Mouse (Mus musculus) kidney, postnatal 0 days (tissue): Measurements from ENCODE around the gene Plet1. TPM values are rescaled to one million over a fixed set of nuclear protein-coding genes. Genes with fewer than 3 reads are reported as not detected.

Experiments used
- ATAC-seq: fragments of 200-750 bp; cut with Nextera tagmentation; replicated peaks from 2 replicates; pipeline ENCODE4 v1.8.0; 2017; ENCODE audit warnings: low read depth, moderate number of reproducible peaks, moderate TSS enrichment, moderate library complexity; ENCODE audit not compliant: low FRiP score
- DNase-seq: peaks from one replicate; pipeline ENCODE4 v3.0.0-alpha.2; 2016; ENCODE audit warnings: low spot score
- H3K27ac ChIP-seq: fragments of 300-500 bp; sonication (generic); 2 replicates; pipeline ENCODE4 v1.5.1; 2014; ENCODE audit warnings: mild to moderate bottlenecking
- H3K27me3 ChIP-seq: fragments of 300-500 bp; sonication (generic); 2 replicates; pipeline ENCODE4 v1.6.1; 2014; ENCODE audit warnings: low read length, mixed read lengths; ENCODE audit not compliant: insufficient read depth
- H3K36me3 ChIP-seq: fragments of 300-500 bp; sonication (generic); 2 replicates; pipeline ENCODE4 v1.6.1; 2014; ENCODE audit warnings: low read length, mixed read lengths; ENCODE audit not compliant: insufficient read depth
- H3K4me1 ChIP-seq: fragments of 300-500 bp; sonication (generic); replicated peaks from 2 replicates; pipeline ENCODE4 v1.6.1; 2014; ENCODE audit warnings: antibody characterized with exemption, low read length, mixed read lengths; ENCODE audit not compliant: insufficient read depth
- H3K4me2 ChIP-seq: fragments of 300-500 bp; sonication (generic); 2 replicates; pipeline ENCODE4 v1.6.1; 2014; ENCODE audit warnings: mild to moderate bottlenecking, low read length, moderate library complexity, mixed read lengths
- H3K4me3 ChIP-seq: fragments of 300-500 bp; sonication (generic); replicated peaks from 2 replicates; pipeline ENCODE4 v1.5.1; 2014; ENCODE audit warnings: low read depth, low read length
- H3K9ac ChIP-seq: fragments of 300-500 bp; sonication (generic); 2 replicates; pipeline ENCODE4 v1.6.1; 2014; ENCODE audit warnings: low read depth, low read length
- H3K9me3 ChIP-seq: fragments of 300-500 bp; sonication (generic); replicated peaks from 2 replicates; pipeline ENCODE4 v1.6.1; 2016; ENCODE audit warnings: low read length, inconsistent platforms, mixed read lengths
- CTCF ChIP-seq: IDR thresholded peaks from 2 replicates; pipeline ENCODE4 v1.5.1; 2016; ENCODE audit warnings: antibody characterized with exemption, low read depth, mild to moderate bottlenecking, moderate library complexity
- WGBS: fragments of 180-500 bp; shearing (Covaris S2); extraction: QIAGEN DNeasy Blood & Tissue Kit; methylation state at CpG from one replicate; pipeline ENCODE4 v1.1.7; 2014; 5-methylcytosine and 5-hydroxymethylcytosine counted together
- polyA plus RNA-seq: library from polyadenylated mRNA; unstranded; fragments of >200 nt; fragmentation: Nextera tagmentation; extraction: Ambion mirVana; gene quantifications from 2 replicates; pipeline ENCODE4 v1.2.1, GENCODE M21; 2015

Gene Plet1
- polyA plus RNA-seq, 1 experiment from 2014 or later: 54.5 TPM

DNA sequence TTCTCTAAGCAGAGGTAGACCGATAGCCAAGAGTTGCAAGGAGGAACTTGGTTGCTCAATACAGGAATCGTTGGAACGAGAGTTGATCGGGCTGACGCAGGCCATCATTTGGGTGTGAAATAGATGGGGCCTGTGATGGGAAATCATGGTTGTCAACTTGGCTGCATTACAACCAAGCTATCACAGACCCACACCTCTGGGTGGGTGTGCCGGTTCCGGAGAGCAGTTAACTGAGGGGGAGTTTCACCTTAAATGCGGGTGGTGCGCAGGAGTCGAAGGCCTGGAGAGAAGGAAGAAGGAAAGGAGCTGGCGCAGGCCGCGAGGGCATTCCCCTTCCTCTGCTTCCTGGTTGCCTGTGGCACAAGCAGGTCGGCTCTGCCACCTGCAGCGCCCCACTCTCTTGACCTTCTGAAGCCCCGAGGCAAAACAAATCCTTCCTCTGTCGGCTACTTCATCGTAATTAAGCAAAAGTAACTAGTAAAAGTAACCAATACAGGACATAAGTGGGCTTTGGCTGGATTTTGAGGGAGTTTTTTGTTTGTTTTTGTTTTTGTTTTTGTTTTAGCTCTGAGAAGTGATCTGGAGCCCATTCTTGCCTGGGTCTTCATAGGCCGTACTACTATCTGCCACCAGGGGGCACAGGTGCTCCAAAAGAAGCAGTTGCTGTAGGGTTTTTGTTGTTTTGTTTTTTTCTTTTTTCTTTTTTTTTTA lies 31.7 kb upstream of the Plet1 start:
- TF ChIP-seq CTCF: peak; percentile 87
- peak overlapping the region; percentile 35 for H3K9ac ChIP-seq
- no peaks in the 10 kb centered on the region for H3K36me3 ChIP-seq
- DNase-seq (peak; percentile 89), ATAC-seq (0 out of 2 replicates have a peak, but pooled peaks have one; percentile 13)
- no peaks in the 10 kb centered on the region for H3K9me3 ChIP-seq
- no peaks in the 10 kb centered on the region for H3K27me3 ChIP-seq
- 0 out of 2 replicates have a peak, but pooled peaks cover 4% of the 10 kb centered on the region for H3K4me1 ChIP-seq
- 36% methylated on average over 19 of the region's 19 CpGs for WGBS
- H3K4me3 ChIP-seq: no peak overlapping the region
- no peak overlapping the region for H3K27ac ChIP-seq
- peak overlapping the region; percentile 51 for H3K4me2 ChIP-seq

DNA sequence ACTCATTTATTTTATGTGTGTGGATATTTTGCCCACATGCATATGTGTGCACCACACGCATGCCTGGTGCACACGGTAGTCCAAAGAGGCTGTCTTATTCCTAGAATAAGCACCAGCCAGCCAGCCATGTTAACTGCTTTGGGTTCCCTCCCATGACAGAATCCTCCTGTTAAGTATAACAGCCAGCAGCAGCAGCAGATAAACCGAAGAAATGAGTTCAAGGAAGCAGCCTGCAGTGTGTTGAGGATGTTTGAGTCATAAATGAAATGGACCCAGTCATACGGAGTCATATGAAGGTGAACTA lies 31.2 kb upstream of the Plet1 start:
- ATAC-seq (no peak), DNase-seq (no peak)
- Histone ChIP-seq H3K9me3 (no peaks in the 10 kb centered on the region), H3K27me3 (no peaks in the 10 kb centered on the region), H3K4me3 (no peak overlapping the region), H3K4me2 (no peak overlapping the region), H3K4me1 (0 out of 2 replicates have a peak, but pooled peaks cover 4% of the 10 kb centered on the region), H3K9ac (no peak overlapping the region), H3K36me3 (no peaks in the 10 kb centered on the region), H3K27ac (no peak overlapping the region)
- TF ChIP-seq CTCF: no peak
- 38% methylated on average over 4 of the region's 4 CpGs for whole genome bisulfite sequencing

DNA sequence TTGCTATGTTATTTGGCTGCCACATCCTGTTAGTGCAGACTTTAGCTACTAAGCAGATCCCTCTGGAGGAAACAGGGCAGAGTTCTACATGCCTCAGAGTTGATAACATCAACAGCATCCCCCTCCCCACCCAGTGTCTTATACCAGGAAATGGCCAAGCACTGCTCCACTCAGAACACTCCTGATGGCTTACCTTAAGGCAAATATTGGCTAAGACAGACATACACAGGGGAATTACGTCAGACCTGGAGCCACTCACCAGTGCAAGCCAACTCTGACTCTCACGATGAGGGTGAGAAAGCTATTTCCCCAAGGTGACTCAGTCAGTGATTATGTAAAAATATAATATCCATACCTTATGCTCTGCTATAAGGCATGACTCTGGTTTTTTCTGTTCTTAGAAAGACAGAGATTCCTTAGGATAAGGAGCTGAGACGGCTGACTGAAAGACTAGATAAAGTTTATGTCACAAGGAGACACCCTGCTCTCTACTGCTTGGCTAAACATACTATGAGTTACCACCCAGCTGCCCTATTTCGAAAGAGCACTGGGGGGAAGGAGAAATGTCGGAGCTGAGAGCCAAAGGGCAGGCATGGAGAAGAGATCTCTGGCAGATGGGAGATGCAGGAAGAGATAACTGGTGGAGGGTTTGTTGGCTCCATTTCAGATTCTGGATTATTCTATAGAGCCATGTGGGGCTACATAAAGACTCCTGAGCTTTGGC lies 23.8 kb upstream of the Plet1 start:
- Histone ChIP-seq H3K4me3 (no peak overlapping the region), H3K27ac (no peak overlapping the region), H3K4me2 (no peak overlapping the region), H3K27me3 (no peaks in the 10 kb centered on the region), H3K36me3 (no peaks in the 10 kb centered on the region), H3K9me3 (no peaks in the 10 kb centered on the region), H3K9ac (no peak overlapping the region), H3K4me1 (peaks cover 9% of the 10 kb centered on the region; the same call in 1 of the 2 replicates)
- WGBS: 68% methylated on average over 5 of the region's 5 CpGs
- DNase-seq: no peak
- TF ChIP-seq CTCF: no peak
- no peak for ATAC-seq

DNA sequence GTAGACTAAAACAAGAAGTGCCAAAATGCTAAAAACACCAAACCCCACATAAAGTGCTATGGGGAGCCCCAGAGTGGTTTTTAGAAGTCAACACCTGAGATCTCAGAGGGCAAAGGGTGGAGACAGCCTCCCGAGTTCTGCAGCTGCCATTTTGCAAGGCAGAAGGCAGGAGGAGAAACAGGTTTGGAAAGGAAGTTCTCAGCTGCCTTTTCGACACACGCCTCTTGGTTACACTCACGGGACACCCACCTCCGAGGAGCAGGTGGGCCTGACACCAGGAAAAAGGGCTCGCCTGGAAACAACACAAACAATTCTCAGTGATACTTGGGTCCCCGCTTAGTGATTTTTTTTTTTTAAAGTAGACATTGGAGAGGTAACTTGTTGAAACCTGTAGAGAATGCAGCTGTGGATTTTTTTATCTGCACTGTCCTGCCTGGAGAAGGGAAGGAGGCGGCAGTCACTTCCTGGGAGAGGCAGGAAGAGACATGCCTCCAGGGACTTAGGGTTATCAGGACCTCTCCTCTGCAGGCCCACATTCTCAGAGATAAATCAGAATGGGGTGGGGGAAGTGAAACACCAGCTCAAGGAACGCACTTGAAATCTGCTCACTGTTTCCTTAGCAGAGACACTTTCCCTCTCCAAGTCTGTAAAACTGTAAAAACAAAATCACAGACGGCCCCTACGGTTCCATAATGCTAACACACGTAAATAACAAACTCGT lies 23.0 kb upstream of the Plet1 start:
- DNase-seq (no peak), ATAC-seq (no peak)
- Histone ChIP-seq H3K4me1 (peaks cover 9% of the 10 kb centered on the region; the same call in 1 of the 2 replicates), H3K4me3 (no peak overlapping the region), H3K9ac (no peak overlapping the region), H3K27me3 (no peaks in the 10 kb centered on the region), H3K9me3 (no peaks in the 10 kb centered on the region), H3K27ac (no peak overlapping the region), H3K4me2 (no peak overlapping the region), H3K36me3 (no peaks in the 10 kb centered on the region)
- no peak for TF ChIP-seq CTCF
- WGBS: 47% methylated on average over 13 of the region's 13 CpGs

DNA sequence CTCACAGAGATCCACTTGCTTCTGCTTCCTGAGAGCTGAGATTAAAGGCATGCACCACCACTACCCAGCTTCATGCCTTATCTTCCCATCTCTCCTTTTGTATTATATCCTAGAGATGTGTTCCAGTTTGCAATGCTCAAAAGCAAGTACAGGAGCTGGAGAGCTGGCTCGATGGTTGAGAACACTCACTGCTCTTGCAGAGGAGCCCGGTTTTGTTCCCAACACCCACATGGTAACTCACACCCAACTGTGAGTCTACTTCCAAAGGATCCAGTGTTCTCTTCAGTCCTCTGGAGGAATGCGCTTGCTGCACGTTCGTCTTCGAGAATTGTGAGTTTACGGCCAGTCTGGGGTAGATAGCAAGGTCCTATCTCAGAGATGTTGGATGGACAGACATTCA lies 19.0 kb upstream of the Plet1 start:
- Histone ChIP-seq H3K4me3 (no peak overlapping the region), H3K27ac (no peak overlapping the region), H3K9me3 (no peaks in the 10 kb centered on the region), H3K27me3 (no peaks in the 10 kb centered on the region), H3K36me3 (no peaks in the 10 kb centered on the region), H3K4me1 (peaks cover 16% of the 10 kb centered on the region), H3K9ac (no peak overlapping the region), H3K4me2 (peak overlapping the region; percentile 8; the same call in 1 of the 2 replicates)
- no peak for DNase-seq
- 41% methylated on average over 7 of the region's 7 CpGs for WGBS
- TF ChIP-seq CTCF: no peak
- no peak for ATAC-seq

DNA sequence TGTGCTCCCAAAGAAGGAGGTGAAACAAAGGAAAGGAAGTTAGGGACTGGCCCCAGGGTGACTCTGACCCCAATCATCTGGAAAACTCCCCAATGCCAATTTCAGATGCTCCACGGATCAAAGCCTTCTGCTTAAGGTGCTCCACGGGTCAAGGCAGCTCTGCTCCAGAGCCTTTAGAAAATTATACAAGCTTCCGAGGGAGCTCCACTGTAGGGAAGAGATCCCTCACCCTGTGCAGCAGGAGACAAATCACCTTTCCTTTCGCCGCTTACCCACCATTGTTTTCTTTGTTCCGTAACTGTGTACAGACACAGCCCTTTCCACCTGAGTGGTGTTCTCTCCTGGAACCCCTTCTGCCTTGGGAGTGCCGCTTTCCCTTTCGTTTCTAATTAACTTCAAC lies 18.6 kb upstream of the Plet1 start:
- H3K4me3 ChIP-seq: no peak overlapping the region
- H3K4me1 ChIP-seq: peaks cover 16% of the 10 kb centered on the region
- no peaks in the 10 kb centered on the region for H3K9me3 ChIP-seq
- no peaks in the 10 kb centered on the region for H3K27me3 ChIP-seq
- no peaks in the 10 kb centered on the region for H3K36me3 ChIP-seq
- H3K4me2 ChIP-seq: peak overlapping the region; percentile 8; the same call in 1 of the 2 replicates
- TF ChIP-seq CTCF: no peak
- 0 out of 2 replicates have a peak overlapping the region, but pooled peaks have one; percentile 38 for H3K27ac ChIP-seq
- 26% methylated on average over 8 of the region's 8 CpGs for WGBS
- DNase-seq (no peak), ATAC-seq (no peak; the same call in 1 of the 2 replicates)
- no peak overlapping the region for H3K9ac ChIP-seq
